Comparison of ENCODE assay signal across 24 mouse cellular contexts in genomic region chr3:88653516-88654370, GRCm38 (mm10). TPM values are rescaled to one million over a fixed set of nuclear protein-coding genes. Genes with fewer than 3 reads are reported as not detected.
A peak's percentile ranks its signal among the peaks of the same experiment; 100 is the strongest.
DNase-seq lines count a peak whose midpoint lies in the region; ATAC-seq and TF ChIP-seq lines count a peak whose summit lies in the region.
"Had no signal": no experiment of that assay in that cellular context is flagged by ENCODE, and none has a peak within 500 bp of the region (broad histone marks: within the 10 kb centered on the region; RNA-seq: fewer than 3 reads in every experiment).

No protein-coding gene starts in this region.

- H3K27me3 ChIP-seq in heart, embryonic 13.5 days (replicated peaks), result no peaks in the 10 kb centered on the region
- H3K27me3 ChIP-seq in lung, postnatal 0 days (replicated peaks; ENCODE audit: insufficient read depth, low read length), result no peaks in the 10 kb centered on the region
- H3K27me3 ChIP-seq in limb, embryonic 15.5 days, result no peaks in the 10 kb centered on the region

- peaks cover 2% of the 10 kb centered on the region for H3K36me3 ChIP-seq in heart, embryonic 13.5 days
- no peaks in the 10 kb centered on the region for H3K36me3 ChIP-seq in lung, postnatal 0 days (ENCODE audit: insufficient read depth, low read length)
- peaks cover under 1% of the 10 kb centered on the region; the same call in 1 of the 2 replicates for H3K36me3 ChIP-seq in limb, embryonic 15.5 days
- H3K36me3 ChIP-seq: liver, embryonic 13.5 days had no signal

- no peak overlapping the region; the same call in 1 of the 2 replicates for H3K4me2 ChIP-seq in heart, embryonic 13.5 days
- H3K4me2 ChIP-seq in lung, postnatal 0 days (replicated peaks; ENCODE audit: low read depth, low read length), result no peak overlapping the region
- no peak overlapping the region for H3K4me2 ChIP-seq in limb, embryonic 15.5 days
- H3K4me2 ChIP-seq: liver, embryonic 13.5 days had no signal

- 65% methylated on average over 6 of the region's 6 CpGs for WGBS in heart, embryonic 13.5 days
- WGBS in lung, postnatal 0 days, result 51% methylated on average over 6 of the region's 6 CpGs
- WGBS in limb, embryonic 15.5 days, result 65% methylated on average over 6 of the region's 6 CpGs

- no peaks in the 10 kb centered on the region for H3K9me3 ChIP-seq in heart, embryonic 13.5 days
- H3K9me3 ChIP-seq in lung, postnatal 0 days (ENCODE audit: low read length), result no peaks in the 10 kb centered on the region
- H3K9me3 ChIP-seq in limb, embryonic 15.5 days, result no peaks in the 10 kb centered on the region
- H3K9me3 ChIP-seq: liver, embryonic 13.5 days had no signal

- no peak for ATAC-seq in heart, embryonic 13.5 days (ENCODE audit: extremely low read depth, insufficient number of reproducible peaks, low FRiP score, low TSS enrichment)
- no peak for ATAC-seq in lung, postnatal 0 days
- no peak for ATAC-seq in limb, embryonic 15.5 days (ENCODE audit: insufficient number of reproducible peaks, low FRiP score, low TSS enrichment, low read depth)
- ATAC-seq: hindbrain, postnatal 0 days; intestine, postnatal 0 days; midbrain, embryonic 16.5 days; Patski had no signal

- H3K4me3 ChIP-seq in heart, embryonic 13.5 days, result no peak overlapping the region
- no peak overlapping the region for H3K4me3 ChIP-seq in lung, postnatal 0 days (ENCODE audit: low read depth, low read length)
- H3K4me3 ChIP-seq in limb, embryonic 15.5 days, result no peak overlapping the region
- H3K4me3 ChIP-seq: gastrocnemius, adult 2 months; liver, embryonic 13.5 days had no signal

- no peak for TF ChIP-seq EP300 in lung, postnatal 0 days (IDR thresholded peaks at IDR 0.05)

- peak overlapping the region; percentile 50 for H3K27ac ChIP-seq in heart, embryonic 13.5 days (replicated peaks)
- peak overlapping the region; percentile 84 for H3K27ac ChIP-seq in lung, postnatal 0 days (ENCODE audit: low read length)
- peak overlapping the region; percentile 23; the same call in 1 of the 2 replicates for H3K27ac ChIP-seq in limb, embryonic 15.5 days
- H3K27ac ChIP-seq: gastrocnemius, adult 2 months; hindbrain, postnatal 0 days; liver, embryonic 13.5 days had no signal

- DNase-seq in heart, adult 8-10 months (ENCODE audit: low spot score), result no peak
- no peak for DNase-seq in lung, postnatal 0 days (ENCODE audit: low spot score)
- DNase-seq in lung, adult 18-20 months, result no peak
- DNase-seq in cerebellum, postnatal 14 days, result no peak
- no peak for DNase-seq in cerebellum, postnatal 25 days
- DNase-seq: adrenal gland, adult 8-10 months; cerebellum, adult 9-11 months; gastrocnemius, adult 2 months; liver, embryonic 13.5 days; right cerebral cortex, postnatal 14 days had no signal

- peaks cover 28% of the 10 kb centered on the region for H3K4me1 ChIP-seq in heart, embryonic 13.5 days
- H3K4me1 ChIP-seq in lung, postnatal 0 days (ENCODE audit: insufficient read depth, low read depth, low read length), result peaks cover 12% of the 10 kb centered on the region; the same call in 1 of the 2 replicates
- peaks cover 27% of the 10 kb centered on the region for H3K4me1 ChIP-seq in limb, embryonic 15.5 days
- H3K4me1 ChIP-seq: liver, embryonic 13.5 days had no signal

- H3K9ac ChIP-seq in heart, embryonic 13.5 days, result no peak overlapping the region
- H3K9ac ChIP-seq in lung, postnatal 0 days (replicated peaks; ENCODE audit: low read depth), result no peak overlapping the region
- H3K9ac ChIP-seq in limb, embryonic 15.5 days, result no peak overlapping the region
- H3K9ac ChIP-seq: liver, embryonic 13.5 days had no signal

- TF ChIP-seq CTCF in lung, postnatal 0 days (IDR thresholded peaks at IDR 0.05), result no peak

RNA-seq across cellular contexts. Expression of gene Rxfp4, which starts 0.8 kb away (rescaled TPM):
- not detected in 2 replicates for polyA plus RNA-seq in heart, embryonic 13.5 days (2015; fragmentation: Nextera tagmentation; extraction: Ambion mirVana)
- under 1 TPM in 1 of 4 experiments, not detected in 3; 0.23 TPM for total RNA-seq in heart, adult 8-10 months (2022)
- polyA plus RNA-seq in lung, postnatal 0 days (2015; fragmentation: Nextera tagmentation; extraction: Ambion mirVana), result 0.61 and 0.92 TPM in 2 replicates
- polyA plus RNA-seq in limb, embryonic 15.5 days (2015; fragmentation: Nextera tagmentation; extraction: Ambion mirVana), result 0.19 TPM in 1 of 2 replicates, not detected in the other
- total RNA-seq: adrenal gland, adult 8-10 months; gastrocnemius, adult 2 months; heart, postnatal 10 days; hindbrain, postnatal 0 days; layer of hippocampus, postnatal 10 days; left cerebral cortex, adult 8-10 months; neutrophil, adult 5-6 weeks had no signal
- polyA plus RNA-seq: brain, embryonic 14.5 days; forebrain, embryonic 11.5 days; hindbrain, postnatal 0 days; intestine, postnatal 0 days; kidney, embryonic 16.5 days; limb, embryonic 11.5 days; liver, embryonic 13.5 days; midbrain, embryonic 16.5 days; Patski had no signal

RNA-seq across cellular contexts. Expression of gene Khdc4, which starts 31.9 kb away (rescaled TPM):
- polyA plus RNA-seq in heart, embryonic 13.5 days (2015; fragmentation: Nextera tagmentation; extraction: Ambion mirVana), result 54.8 and 61.4 TPM in 2 replicates
- 10 to 100 TPM; 26.3 to 31.5 (median 27.8) TPM for total RNA-seq in heart, adult 8-10 months (2022)
- polyA plus RNA-seq in lung, postnatal 0 days (2015; fragmentation: Nextera tagmentation; extraction: Ambion mirVana), result 42.3 and 49.4 TPM in 2 replicates
- 77.9 and 86.7 TPM in 2 replicates for polyA plus RNA-seq in limb, embryonic 15.5 days (2015; fragmentation: Nextera tagmentation; extraction: Ambion mirVana)

RNA-seq across cellular contexts. Expression of gene Arhgef2, which starts 48.0 kb away (rescaled TPM):
- 73.1 and 73.4 TPM in 2 replicates for polyA plus RNA-seq in heart, embryonic 13.5 days (2015; fragmentation: Nextera tagmentation; extraction: Ambion mirVana)
- total RNA-seq in heart, adult 8-10 months (2022), result 10 to 100 TPM; 38.8 to 45.9 (median 41.4) TPM
- polyA plus RNA-seq in lung, postnatal 0 days (2015; fragmentation: Nextera tagmentation; extraction: Ambion mirVana), result 170 and 229 TPM in 2 replicates
- polyA plus RNA-seq in limb, embryonic 15.5 days (2015; fragmentation: Nextera tagmentation; extraction: Ambion mirVana), result 84.9 and 97.3 TPM in 2 replicates

Comparison
In these comparisons a context has a peak if more than half of its experiments do, and no peak if none do; other contexts are left out.
1. H3K27ac ChIP-seq: peak in every context shown above with its lines; median percentile 84 in lung, postnatal 0 days; 50 in heart, embryonic 13.5 days; 23 in limb, embryonic 15.5 days.